Mouse (Mus musculus) limb, embryonic 14.5 days (tissue): ENCODE results near the gene Cdkl1. TPM values are rescaled to one million over a fixed set of nuclear protein-coding genes. Genes with fewer than 3 reads are reported as not detected.

Experiments used
- ATAC-seq: fragments of 200-750 bp; cut with Nextera tagmentation; 2 replicates; pipeline ENCODE4 v1.8.0; 2017; ENCODE audit warnings: low read depth, moderate number of reproducible peaks, moderate TSS enrichment; ENCODE audit not compliant: low FRiP score
- DNase-seq: peaks from one replicate; pipeline ENCODE4 v3.0.0-alpha.2; 2015; ENCODE audit warnings: low spot score
- H3K27ac ChIP-seq: fragments of 300-500 bp; sonication (generic); replicated peaks from 2 replicates; pipeline ENCODE4 v1.5.1; 2014; ENCODE audit warnings: low read depth, mild to moderate bottlenecking, low read length, moderate library complexity, mixed read lengths
- H3K27me3 ChIP-seq: fragments of 300-500 bp; sonication (generic); 2 replicates; pipeline ENCODE4 v1.6.1; 2014; ENCODE audit warnings: low read length, mixed read lengths; ENCODE audit not compliant: control insufficient read depth, insufficient read depth
- H3K36me3 ChIP-seq: fragments of 300-500 bp; sonication (generic); 2 replicates; pipeline ENCODE4 v1.6.1; 2014; ENCODE audit warnings: mild to moderate bottlenecking, low read length, moderate library complexity, mixed read lengths; ENCODE audit not compliant: control insufficient read depth, insufficient read depth
- H3K4me1 ChIP-seq: fragments of 300-500 bp; sonication (generic); 2 replicates; pipeline ENCODE4 v1.6.1; 2014; ENCODE audit warnings: antibody characterized with exemption, low read length, mixed read lengths; ENCODE audit not compliant: control insufficient read depth, insufficient read depth
- H3K4me2 ChIP-seq: fragments of 300-500 bp; sonication (generic); replicated peaks from 2 replicates; pipeline ENCODE4 v1.6.1; 2014; ENCODE audit warnings: low read depth, mild to moderate bottlenecking, low read length, moderate library complexity; ENCODE audit not compliant: severe bottlenecking
- H3K4me3 ChIP-seq: fragments of 300-500 bp; sonication (generic); replicated peaks from 2 replicates; pipeline ENCODE4 v1.5.1; 2014; ENCODE audit warnings: low read length
- H3K9ac ChIP-seq: fragments of 300-500 bp; sonication (generic); 2 replicates; pipeline ENCODE4 v1.6.1; 2014; ENCODE audit warnings: mild to moderate bottlenecking, low read depth, low read length, moderate library complexity; ENCODE audit not compliant: severe bottlenecking
- H3K9me3 ChIP-seq: fragments of 300-500 bp; sonication (generic); 2 replicates; pipeline ENCODE4 v1.6.1; 2016; ENCODE audit warnings: low read length; ENCODE audit not compliant: control insufficient read depth
- POLR2A ChIP-seq: fragments of 200-500 bp; IDR thresholded peaks from 2 replicates; pipeline ENCODE4 v1.8.0; 2012; ENCODE audit warnings: inconsistent platforms, mild to moderate bottlenecking, moderate library complexity, borderline replicate concordance; ENCODE audit not compliant: insufficient read depth, insufficient read length; ENCODE audit errors: extremely low read depth
- WGBS: fragments of 180-500 bp; shearing (Covaris S2); extraction: QIAGEN DNeasy Blood & Tissue Kit; methylation state at CpG from one replicate; pipeline ENCODE4 v1.1.7; 2014; 5-methylcytosine and 5-hydroxymethylcytosine counted together
- polyA plus RNA-seq, 2 experiments: library from polyadenylated mRNA; depleted of rRNA in 1 of 2; stranded (reverse) in 1 of 2; unstranded in 1 of 2; fragments of >200 nt; fragmentation: Nextera tagmentation in 1 of 2; extraction: Ambion mirVana in 1 of 2; gene quantifications; 2 replicates each; pipeline versions ENCODE4 v1.2.1 to v1.2.3; 2012 to 2014

Cdkl1 gene
- polyA plus RNA-seq, 2 experiments = 1.7 to 1.9 TPM

- no peak for ATAC-seq
- 94% methylated on average over 9 of the region's 9 CpGs for WGBS
- Histone ChIP-seq H3K4me3 (no peak overlapping the region), H3K27me3 (no peaks in the 10 kb centered on the region), H3K27ac (no peak overlapping the region), H3K9ac (no peak overlapping the region), H3K9me3 (no peaks in the 10 kb centered on the region), H3K4me1 (no peaks in the 10 kb centered on the region), H3K36me3 (peaks cover 82% of the 10 kb centered on the region), H3K4me2 (no peak overlapping the region)
- DNase-seq = no peak
- TF ChIP-seq POLR2A = no peak
These were observed 34.0 kb upstream of the Cdkl1 start for GRCm38 (mm10) chr12:69824881-69825597.

DNA sequence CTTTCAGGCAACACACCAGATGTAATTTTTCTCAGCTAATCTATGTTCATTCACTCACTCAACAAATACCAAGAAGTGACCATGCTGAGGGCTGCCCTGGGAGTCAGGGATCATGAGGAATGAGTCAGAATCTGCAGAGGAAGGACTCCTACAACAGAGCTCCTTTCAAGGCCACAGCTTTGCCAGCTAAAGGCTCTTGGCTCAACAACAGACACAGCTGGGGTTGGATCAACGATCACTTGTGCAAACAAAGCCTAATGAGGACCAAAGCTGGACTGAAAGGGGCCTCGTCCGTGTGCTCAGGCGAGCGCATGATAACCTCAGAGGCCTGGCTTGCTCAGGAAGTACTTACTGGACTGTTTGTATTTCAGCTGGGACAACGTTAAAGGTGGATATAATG, 23.2 kb upstream of the Cdkl1 start:
- ATAC-seq = no peak
- Histone ChIP-seq H3K27me3 (no peaks in the 10 kb centered on the region), H3K36me3 (peaks cover 81% of the 10 kb centered on the region), H3K4me3 (no peak overlapping the region), H3K9me3 (no peaks in the 10 kb centered on the region), H3K4me1 (no peaks in the 10 kb centered on the region), H3K4me2 (no peak overlapping the region), H3K9ac (no peak overlapping the region; the same call in 1 of the 2 replicates), H3K27ac (no peak overlapping the region)
- TF ChIP-seq POLR2A = no peak
- WGBS = 67% methylated on average over 6 of the region's 6 CpGs
- no peak for DNase-seq

GRCm38 (mm10) chr12:69813596-69813995, 22.5 kb upstream of the Cdkl1 start:
- Histone ChIP-seq H3K36me3 (peaks cover 83% of the 10 kb centered on the region), H3K27me3 (no peaks in the 10 kb centered on the region), H3K9ac (no peak overlapping the region), H3K4me2 (no peak overlapping the region), H3K4me1 (no peaks in the 10 kb centered on the region), H3K27ac (no peak overlapping the region), H3K4me3 (no peak overlapping the region), H3K9me3 (no peaks in the 10 kb centered on the region)
- DNase-seq = no peak
- no peak for ATAC-seq
- TF ChIP-seq POLR2A = no peak
- 69% methylated on average over 2 of the region's 2 CpGs for WGBS

GRCm38 (mm10) chr12:69812986-69813385, 21.9 kb upstream of the Cdkl1 start:
- Histone ChIP-seq H3K9me3 (no peaks in the 10 kb centered on the region), H3K4me3 (no peak overlapping the region), H3K27ac (no peak overlapping the region), H3K36me3 (peaks cover 82% of the 10 kb centered on the region), H3K4me1 (no peaks in the 10 kb centered on the region), H3K4me2 (no peak overlapping the region), H3K27me3 (no peaks in the 10 kb centered on the region), H3K9ac (no peak overlapping the region)
- no peak for DNase-seq
- 82% methylated on average over 3 of the region's 3 CpGs for WGBS
- no peak for TF ChIP-seq POLR2A
- ATAC-seq = no peak

DNA sequence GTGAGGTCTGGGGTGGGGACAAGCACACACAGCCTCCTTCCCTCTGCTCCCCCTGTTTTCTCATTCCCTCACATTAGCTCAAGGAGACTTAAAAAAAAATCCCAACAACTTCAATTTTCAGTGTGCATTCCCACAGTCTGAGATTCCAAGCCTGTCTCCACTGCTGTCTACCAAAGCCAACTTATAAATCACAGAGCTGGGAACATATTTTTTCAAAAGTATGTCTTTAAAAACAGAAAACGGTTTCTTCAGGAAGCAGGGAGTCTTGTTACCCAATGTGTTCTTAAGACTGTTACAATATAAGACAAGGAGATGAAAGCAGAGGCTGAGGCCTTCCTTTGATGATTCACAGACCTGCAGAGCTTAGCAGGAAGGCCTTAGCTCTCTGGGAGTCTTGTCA, 20.9 kb upstream of the Cdkl1 start:
- TF ChIP-seq POLR2A = no peak
- H3K4me3 ChIP-seq = no peak overlapping the region
- DNase-seq = no peak
- WGBS = 34% methylated on average over 1 of the region's 1 CpGs
- H3K4me1 ChIP-seq = no peaks in the 10 kb centered on the region
- H3K4me2 ChIP-seq = no peak overlapping the region
- no peak overlapping the region for H3K27ac ChIP-seq
- no peaks in the 10 kb centered on the region for H3K27me3 ChIP-seq
- no peak overlapping the region for H3K9ac ChIP-seq
- ATAC-seq = no peak
- peaks cover 81% of the 10 kb centered on the region for H3K36me3 ChIP-seq
- no peaks in the 10 kb centered on the region for H3K9me3 ChIP-seq
